Mouse (Mus musculus) limb, embryonic 12.5 days (tissue): ENCODE measurements around the gene Cnfn. TPM values are rescaled to one million over a fixed set of nuclear protein-coding genes. Genes with fewer than 3 reads are reported as not detected.
A peak's percentile ranks its signal among the peaks of the same experiment; 100 is the strongest.
"Not testable (repeated sequence)": the region's sequence is repeated elsewhere in the genome, so short reads cannot be mapped to it uniquely, and the experiment has no call there.

Experiments
- ATAC-seq: fragments of 200-750 bp; cut with Nextera tagmentation; 2 replicates; pipeline ENCODE4 v1.8.0; 2017; ENCODE audit warnings: low read depth, moderate TSS enrichment; ENCODE audit not compliant: insufficient number of reproducible peaks, insufficient read depth, low FRiP score, low TSS enrichment
- H3K27ac ChIP-seq: fragments of 300-500 bp; sonication (generic); 2 replicates; pipeline ENCODE4 v1.5.1; 2016; ENCODE audit warnings: mild to moderate bottlenecking, moderate library complexity
- H3K27me3 ChIP-seq: fragments of 300-500 bp; sonication (generic); 2 replicates; pipeline ENCODE4 v1.6.1; 2016; ENCODE audit warnings: mild to moderate bottlenecking, moderate library complexity
- H3K36me3 ChIP-seq: fragments of 300-500 bp; sonication (generic); 2 replicates; pipeline ENCODE4 v1.6.1; 2016; ENCODE audit warnings: mild to moderate bottlenecking, moderate library complexity
- H3K4me1 ChIP-seq: fragments of 300-500 bp; sonication (generic); replicated peaks from 2 replicates; pipeline ENCODE4 v1.6.1; 2016
- H3K4me2 ChIP-seq: fragments of 300-500 bp; sonication (generic); 2 replicates; pipeline ENCODE4 v1.6.1; 2016; ENCODE audit warnings: mild to moderate bottlenecking, moderate library complexity
- H3K4me3 ChIP-seq: fragments of 300-500 bp; sonication (generic); replicated peaks from 2 replicates; pipeline ENCODE4 v1.5.1; 2016; ENCODE audit warnings: mild to moderate bottlenecking
- H3K9ac ChIP-seq: fragments of 300-500 bp; sonication (generic); replicated peaks from 2 replicates; pipeline ENCODE4 v1.6.1; 2016; ENCODE audit warnings: mild to moderate bottlenecking, moderate library complexity
- H3K9me3 ChIP-seq: fragments of 300-500 bp; sonication (generic); 2 replicates; pipeline ENCODE4 v1.6.1; 2016; ENCODE audit warnings: mild to moderate bottlenecking, moderate library complexity
- WGBS: fragments of 180-500 bp; shearing (Covaris S2); methylation state at CpG from one replicate; pipeline ENCODE4 v1.1.7; 2016; 5-methylcytosine and 5-hydroxymethylcytosine counted together
- polyA plus RNA-seq: library from polyadenylated mRNA; unstranded; fragments of >200 nt; fragmentation: Nextera tagmentation; extraction: Ambion mirVana; gene quantifications from 2 replicates; pipeline ENCODE4 v1.2.1, GENCODE M21; 2016

Gene Cnfn
- polyA plus RNA-seq, 1 experiment from 2014 or later: not detected

DNA sequence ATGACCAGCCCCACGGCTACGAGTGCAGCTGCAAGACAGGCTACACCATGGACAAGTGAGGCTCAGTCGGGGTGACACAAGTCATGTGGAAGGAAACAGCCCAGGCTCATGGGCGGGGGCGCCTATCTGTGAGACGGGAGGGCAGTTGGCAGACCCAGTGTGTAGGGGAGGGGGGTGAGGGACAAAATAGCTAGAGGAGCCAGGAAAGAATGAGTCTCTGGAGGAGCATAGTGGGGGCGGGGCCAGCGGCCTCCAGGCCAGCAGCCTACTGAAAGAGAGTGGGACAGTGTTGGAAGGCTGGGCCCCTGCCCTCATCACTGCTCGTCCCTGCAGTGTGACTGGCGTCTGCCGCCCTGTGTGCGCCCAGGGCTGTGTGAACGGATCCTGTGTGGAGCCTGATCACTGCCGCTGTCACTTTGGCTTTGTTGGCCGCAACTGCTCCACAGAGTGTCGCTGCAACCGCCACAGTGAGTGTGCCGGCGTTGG lies 10.8 kb downstream of the Cnfn start:
- Histone ChIP-seq H3K27me3 (no peaks in the 10 kb centered on the region), H3K36me3 (peaks cover 98% of the 10 kb centered on the region), H3K4me1 (no peaks in the 10 kb centered on the region), H3K9ac (no peak overlapping the region), H3K4me3 (no peak overlapping the region), H3K27ac (no peak overlapping the region), H3K9me3 (no peaks in the 10 kb centered on the region), H3K4me2 (no peak overlapping the region)
- 84% methylated on average over 19 of the region's 19 CpGs for WGBS
- no peak for ATAC-seq

DNA sequence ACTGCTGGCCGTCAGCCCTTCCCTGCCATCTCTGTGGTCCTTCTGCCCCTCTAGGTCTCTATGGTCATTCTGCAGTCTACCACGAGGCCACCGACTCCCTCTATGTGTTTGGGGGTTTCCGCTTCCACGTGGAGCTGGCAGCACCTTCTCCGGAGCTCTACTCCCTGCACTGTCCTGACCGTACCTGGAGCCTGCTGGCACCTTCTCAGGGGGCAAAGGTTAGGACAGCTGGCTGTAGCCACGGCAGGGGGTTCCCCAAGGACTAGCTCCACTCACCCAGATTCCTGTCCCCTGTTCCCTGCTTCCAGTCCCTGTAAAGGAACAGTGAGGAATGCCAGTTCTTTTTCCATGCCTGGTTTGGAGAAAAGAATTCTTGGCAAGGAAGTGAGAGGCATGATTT lies 20.7 kb downstream of the Cnfn start:
- H3K36me3 ChIP-seq: peaks cover 98% of the 10 kb centered on the region
- no peak overlapping the region for H3K9ac ChIP-seq
- peaks cover 19% of the 10 kb centered on the region for H3K9me3 ChIP-seq
- ATAC-seq: no peak
- WGBS: 86% methylated on average over 8 of the region's 8 CpGs
- no peak overlapping the region for H3K27ac ChIP-seq
- H3K4me3 ChIP-seq: no peak overlapping the region
- H3K4me2 ChIP-seq: no peak overlapping the region
- H3K4me1 ChIP-seq: no peaks in the 10 kb centered on the region
- no peaks in the 10 kb centered on the region for H3K27me3 ChIP-seq

DNA sequence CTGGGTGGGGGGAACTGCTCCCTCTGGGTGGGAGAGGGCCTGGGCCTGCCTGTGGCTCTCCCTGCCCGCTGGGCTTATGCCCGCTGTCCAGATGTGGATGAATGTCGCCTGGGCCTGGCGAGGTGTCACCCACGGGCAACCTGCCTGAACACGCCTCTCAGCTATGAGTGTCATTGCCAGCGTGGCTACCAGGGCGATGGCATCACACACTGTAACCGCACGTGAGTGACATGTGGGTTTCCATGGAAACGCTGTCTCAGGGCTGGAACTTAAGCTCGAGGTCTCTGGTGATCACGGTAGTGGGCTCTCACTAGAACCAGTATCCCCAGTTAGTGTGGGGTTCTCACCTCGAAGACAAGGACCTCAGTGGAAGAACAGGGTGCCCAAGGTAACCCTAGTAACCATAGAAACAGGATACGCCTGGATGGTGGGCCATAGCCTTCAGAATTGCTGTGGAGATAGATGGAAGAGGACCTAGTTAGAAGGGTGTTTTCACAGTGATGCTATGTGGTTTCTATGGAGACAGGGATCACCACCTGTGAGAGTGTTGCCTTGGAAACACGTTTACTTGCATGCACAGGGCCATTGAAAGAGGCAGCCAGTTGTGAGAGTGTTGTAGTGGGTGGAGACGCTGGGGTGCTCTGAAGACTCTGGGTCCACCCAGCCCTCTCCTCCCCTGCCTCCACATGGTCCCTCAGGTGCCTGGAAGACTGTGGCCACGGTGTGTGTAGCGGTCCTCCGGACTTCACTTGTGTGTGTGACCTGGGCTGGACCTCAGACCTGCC lies 28.3 kb downstream of the Cnfn start:
- Histone ChIP-seq H3K4me3 (no peak overlapping the region), H3K27me3 (no peaks in the 10 kb centered on the region), H3K27ac (no peak overlapping the region), H3K4me1 (no peaks in the 10 kb centered on the region), H3K36me3 (peaks cover 93% of the 10 kb centered on the region), H3K4me2 (no peak overlapping the region), H3K9me3 (0 out of 2 replicates have a peak, but pooled peaks cover 4% of the 10 kb centered on the region), H3K9ac (no peak overlapping the region)
- 82% methylated on average over 20 of the region's 20 CpGs for WGBS
- ATAC-seq: no peak

DNA sequence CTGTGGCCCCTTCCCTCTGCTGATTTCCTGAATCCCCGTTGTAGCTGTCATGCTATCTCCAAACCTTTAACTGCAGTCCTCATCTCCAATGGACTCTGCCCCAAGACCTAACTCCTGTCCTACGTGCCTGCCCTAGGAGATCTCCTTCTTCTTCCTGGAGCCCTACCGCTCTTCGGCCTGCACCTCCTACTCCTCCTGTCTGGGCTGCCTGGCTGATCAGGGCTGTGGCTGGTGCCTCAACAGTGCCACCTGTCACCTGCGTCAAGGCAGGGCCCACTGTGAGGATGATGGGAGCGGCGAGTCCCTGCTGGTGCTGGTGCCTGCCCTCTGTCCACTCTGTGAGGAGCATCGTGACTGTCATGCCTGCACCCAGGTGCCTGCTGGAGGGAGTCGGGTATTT lies 30.2 kb downstream of the Cnfn start:
- no peak overlapping the region for H3K27ac ChIP-seq
- no peak for ATAC-seq
- H3K9me3 ChIP-seq: 0 out of 2 replicates have a peak, but pooled peaks cover 4% of the 10 kb centered on the region
- peaks cover 94% of the 10 kb centered on the region for H3K36me3 ChIP-seq
- 91% methylated on average over 9 of the region's 9 CpGs for WGBS
- H3K9ac ChIP-seq: no peak overlapping the region
- H3K27me3 ChIP-seq: no peaks in the 10 kb centered on the region
- no peak overlapping the region for H3K4me3 ChIP-seq
- H3K4me2 ChIP-seq: no peak overlapping the region
- no peaks in the 10 kb centered on the region for H3K4me1 ChIP-seq

DNA sequence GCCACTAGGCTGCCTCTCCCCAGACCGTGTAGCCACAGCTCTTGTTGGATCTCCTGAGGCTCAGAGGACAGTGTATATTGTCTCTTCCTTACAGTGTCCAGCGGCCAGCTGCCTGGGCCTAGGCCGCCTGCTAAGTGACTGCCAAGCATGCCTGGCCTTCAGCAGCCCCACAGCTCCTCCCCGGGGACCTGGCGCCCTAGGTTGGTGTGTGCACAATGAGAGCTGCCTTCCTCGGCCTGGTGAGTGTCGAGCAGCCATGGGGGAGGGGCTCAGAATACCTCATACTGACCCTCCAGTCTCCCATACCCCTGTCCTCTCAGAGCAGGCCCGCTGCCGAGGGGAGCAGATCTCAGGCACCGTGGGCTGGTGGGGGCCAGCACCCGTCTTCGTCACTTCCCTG lies 35.1 kb downstream of the Cnfn start:
- H3K9ac ChIP-seq: no peak overlapping the region
- no peak for ATAC-seq
- no peaks in the 10 kb centered on the region for H3K27me3 ChIP-seq
- peaks cover 90% of the 10 kb centered on the region for H3K36me3 ChIP-seq
- no peak overlapping the region for H3K4me2 ChIP-seq
- H3K4me1 ChIP-seq: no peaks in the 10 kb centered on the region
- no peak overlapping the region for H3K27ac ChIP-seq
- H3K9me3 ChIP-seq: 0 out of 2 replicates have a peak, but pooled peaks cover 4% of the 10 kb centered on the region
- 90% methylated on average over 12 of the region's 12 CpGs for WGBS
- no peak overlapping the region for H3K4me3 ChIP-seq

DNA sequence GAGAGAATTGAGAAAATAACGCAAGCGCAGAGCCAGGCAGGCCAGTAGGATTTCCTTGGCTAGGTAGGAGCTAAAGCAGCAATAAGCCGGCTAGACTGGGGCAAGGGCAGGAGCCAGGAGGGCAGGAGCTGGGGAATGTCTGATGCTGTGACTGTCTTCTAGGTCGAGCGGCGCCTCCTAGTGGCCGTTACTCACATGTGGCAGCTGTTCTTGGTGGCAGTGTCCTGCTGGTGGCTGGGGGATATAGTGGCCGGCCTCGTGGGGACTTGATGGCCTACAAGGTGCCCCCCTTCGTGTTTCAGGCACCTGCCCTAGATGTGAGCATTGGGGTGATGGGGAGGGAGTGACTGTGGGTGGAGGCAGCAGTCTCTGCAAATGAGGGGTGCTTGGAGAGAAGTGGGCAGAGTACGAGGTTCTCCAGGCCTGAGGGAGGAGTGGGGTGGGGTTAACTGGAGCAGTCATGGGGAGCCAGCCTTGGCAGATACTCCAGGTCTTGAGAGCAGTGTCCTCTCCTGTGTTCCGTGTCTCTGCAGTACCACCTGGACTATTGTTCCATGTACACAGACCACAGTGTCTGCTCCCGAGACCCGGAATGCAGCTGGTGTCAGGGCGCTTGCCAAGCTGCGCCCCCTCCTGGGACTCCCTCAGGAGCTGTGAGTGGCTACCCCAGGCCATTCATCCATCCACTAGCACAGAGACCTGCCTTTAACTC lies 35.8 kb downstream of the Cnfn start:
- 0 out of 2 replicates have a peak, but pooled peaks cover 4% of the 10 kb centered on the region for H3K9me3 ChIP-seq
- no peaks in the 10 kb centered on the region for H3K4me1 ChIP-seq
- no peak overlapping the region for H3K9ac ChIP-seq
- peak; percentile 50 for ATAC-seq
- H3K36me3 ChIP-seq: peaks cover 91% of the 10 kb centered on the region
- 45% methylated on average over 16 of the region's 16 CpGs for WGBS
- H3K27ac ChIP-seq: no peak overlapping the region
- H3K4me2 ChIP-seq: no peak overlapping the region
- H3K4me3 ChIP-seq: no peak overlapping the region
- no peaks in the 10 kb centered on the region for H3K27me3 ChIP-seq

DNA sequence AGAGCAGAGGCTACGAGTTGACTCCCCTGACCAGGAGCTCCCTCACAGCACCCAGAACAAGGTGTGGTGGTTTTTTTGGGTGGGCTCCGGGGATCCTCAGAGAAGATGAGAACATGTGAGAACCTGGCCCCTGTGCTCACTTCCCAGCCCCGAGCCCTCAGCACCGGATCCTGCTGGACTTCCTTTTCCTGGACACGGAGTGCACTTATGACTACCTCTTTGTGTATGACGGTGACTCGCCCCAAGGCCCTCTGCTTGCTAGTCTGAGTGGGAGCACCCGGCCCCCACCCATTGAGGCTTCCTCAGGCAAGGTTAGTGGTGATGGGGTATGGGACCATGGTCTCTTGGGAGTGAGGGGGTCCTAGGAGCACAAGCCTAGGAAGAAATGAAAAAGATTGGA lies 43.3 kb downstream of the Cnfn start:
- no peak overlapping the region for H3K4me3 ChIP-seq
- no peak overlapping the region for H3K9ac ChIP-seq
- no peaks in the 10 kb centered on the region for H3K27me3 ChIP-seq
- peaks cover 14% of the 10 kb centered on the region for H3K4me1 ChIP-seq
- 89% methylated on average over 8 of the region's 8 CpGs for WGBS
- ATAC-seq: no peak
- no peak overlapping the region for H3K4me2 ChIP-seq
- H3K36me3 ChIP-seq: peaks cover 52% of the 10 kb centered on the region
- H3K27ac ChIP-seq: no peak overlapping the region
- H3K9me3 ChIP-seq: no peaks in the 10 kb centered on the region

DNA sequence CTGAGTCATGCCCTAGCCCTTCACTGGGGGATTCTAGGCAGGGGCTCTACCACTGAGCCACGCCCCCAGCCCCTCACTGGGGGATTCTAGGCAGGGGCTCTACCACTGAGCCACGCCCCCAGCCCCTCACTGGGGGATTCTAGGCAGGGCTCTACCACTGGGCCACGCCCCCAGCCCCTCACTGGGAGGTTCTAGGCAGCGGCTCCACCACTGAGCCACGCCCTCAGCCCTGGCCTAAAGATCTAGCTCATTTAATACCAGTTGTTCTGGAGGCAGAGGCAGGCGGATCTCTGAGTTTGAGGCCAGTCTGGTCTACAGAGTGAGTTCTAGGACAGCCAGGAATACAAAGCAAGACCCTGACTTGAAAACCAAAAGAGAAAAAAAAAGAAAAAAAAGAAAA lies 44.1 kb downstream of the Cnfn start:
- 96% methylated on average over 6 of the region's 6 CpGs for WGBS
- H3K9ac ChIP-seq, H3K27me3 ChIP-seq: not testable (repeated sequence)

DNA sequence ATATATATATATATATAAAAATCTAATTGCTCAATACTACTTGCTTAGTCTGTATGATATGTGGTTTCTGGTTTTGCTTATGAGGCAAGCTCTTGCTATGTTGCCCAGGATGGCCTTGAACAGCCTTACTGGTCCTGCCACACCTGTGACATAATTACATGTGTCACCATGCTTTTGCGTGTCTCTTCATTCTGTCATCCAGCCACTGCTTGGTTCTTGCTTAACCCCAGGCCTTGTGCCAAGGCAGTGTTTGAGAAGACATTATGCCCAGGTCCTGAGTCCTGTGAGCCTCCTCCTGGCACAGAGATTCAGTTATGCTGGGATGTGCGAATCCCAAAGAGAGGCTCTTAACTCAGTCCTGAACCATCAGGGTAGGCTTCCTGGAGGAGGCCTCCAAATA lies 46.3 kb downstream of the Cnfn start:
- Histone ChIP-seq H3K9ac (no peak overlapping the region), H3K4me2 (no peak overlapping the region), H3K9me3 (no peaks in the 10 kb centered on the region), H3K4me3 (no peak overlapping the region), H3K4me1 (peaks cover 16% of the 10 kb centered on the region), H3K36me3 (peaks cover 22% of the 10 kb centered on the region; the same call in 1 of the 2 replicates), H3K27ac (peak overlapping the region; percentile 53), H3K27me3 (no peaks in the 10 kb centered on the region)
- WGBS: 85% methylated on average over 2 of the region's 2 CpGs
- ATAC-seq: no peak

More for the DNA sequence above, 44.1 kb downstream of the Cnfn start:
- H3K36me3 ChIP-seq: peaks cover 44% of the 10 kb centered on the region
- not testable (repeated sequence) for H3K4me3 ChIP-seq, H3K9me3 ChIP-seq, H3K4me2 ChIP-seq, ATAC-seq, H3K27ac ChIP-seq
- H3K4me1 ChIP-seq: peaks cover 16% of the 10 kb centered on the region

DNA sequence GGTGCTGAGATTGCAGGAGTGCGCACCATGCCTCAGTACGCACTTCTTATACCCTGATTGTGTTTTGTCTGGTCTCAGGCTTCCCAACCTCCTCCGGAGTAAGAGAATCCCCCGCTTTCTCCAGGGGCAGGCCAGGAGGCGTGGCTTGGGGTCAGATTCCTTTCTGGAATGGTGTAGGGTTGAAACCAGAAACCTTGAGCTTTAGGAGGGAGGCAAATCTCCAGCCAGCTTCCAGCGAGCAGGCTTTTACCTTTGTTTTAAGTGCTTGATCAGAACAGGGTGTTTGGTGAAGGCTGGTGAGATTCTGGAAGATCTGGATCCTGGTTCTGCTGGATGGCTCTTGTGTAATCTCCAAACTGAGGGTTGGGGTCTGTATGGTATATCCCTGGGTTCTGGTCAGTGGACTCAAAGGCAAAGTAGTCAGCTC lies 47.5 kb downstream of the Cnfn start:
- Histone ChIP-seq H3K36me3 (peaks cover 12% of the 10 kb centered on the region; the same call in 1 of the 2 replicates), H3K4me3 (peak overlapping the region; percentile 29), H3K9me3 (no peaks in the 10 kb centered on the region), H3K4me1 (peaks cover 24% of the 10 kb centered on the region), H3K9ac (peak overlapping the region; percentile 50), H3K27me3 (no peaks in the 10 kb centered on the region), H3K4me2 (peak overlapping the region; percentile 49), H3K27ac (peak overlapping the region; percentile 97)
- peak; percentile 87 for ATAC-seq
- 2% methylated on average over 6 of the region's 6 CpGs for WGBS
